Mouse (Mus musculus): ENCODE measurements around the gene Mdm4. TPM values are rescaled to one million over a fixed set of nuclear protein-coding genes. Genes with fewer than 3 reads are reported as not detected.

Mdm4 gene
- 53.2 TPM for polyA plus RNA-seq (2014; fragmentation: Illumina TruSeq; extraction: RNeasy Lipid Tissue Mini Kit (QIAGEN cat#74804); ENCODE audit: low read depth, low replicate concordance)

GRCm38 (mm10) chr1:133030461-133030860 lies at the start of gene Mdm4:
Mdm4 (minus strand) TSS chr1:133030561.

GRCm38 (mm10) chr1:133045011-133045860 lies 14.9 kb upstream of the Mdm4 start, which contains the start of gene Pik3c2b:
Pik3c2b (plus strand) TSS chr1:133045667.

Other genes with a start within 250 kb of the Mdm4 start
- gene Lrrn2, start 150.3 kb downstream of the Mdm4 start, polyA plus RNA-seq (2014; fragmentation: Illumina TruSeq; extraction: RNeasy Lipid Tissue Mini Kit (QIAGEN cat#74804); ENCODE audit: low read depth, low replicate concordance): not detected
- 0.61 TPM for gene Pik3c2b, start 15.1 kb upstream of the Mdm4 start, polyA plus RNA-seq (2014; fragmentation: Illumina TruSeq; extraction: RNeasy Lipid Tissue Mini Kit (QIAGEN cat#74804); ENCODE audit: low read depth, low replicate concordance)
- 74.5 TPM for gene Ppp1r15b, start 100.6 kb upstream of the Mdm4 start, polyA plus RNA-seq (2014; fragmentation: Illumina TruSeq; extraction: RNeasy Lipid Tissue Mini Kit (QIAGEN cat#74804); ENCODE audit: low read depth, low replicate concordance)
- 18.7 TPM for gene Plekha6, start 133.6 kb upstream of the Mdm4 start, polyA plus RNA-seq (2014; fragmentation: Illumina TruSeq; extraction: RNeasy Lipid Tissue Mini Kit (QIAGEN cat#74804); ENCODE audit: low read depth, low replicate concordance)